7 mouse cellular contexts compared by ENCODE assay signal in genomic region chr11:120149510-120150200, GRCm38 (mm10). TPM values are rescaled to one million over a fixed set of nuclear protein-coding genes. Genes with fewer than 3 reads are reported as not detected.
DNase-seq lines count a peak whose midpoint lies in the region; ATAC-seq and TF ChIP-seq lines count a peak whose summit lies in the region.

No protein-coding gene starts in this region.

- H3ac ChIP-seq in myocyte (ENCODE audit: control insufficient read depth, insufficient read length), result no peak overlapping the region

- H3K27ac ChIP-seq in liver, adult 2 months (replicated peaks; ENCODE audit: insufficient read depth, low read depth, low read length), result no peak overlapping the region
- H3K27ac ChIP-seq in embryonic facial prominence, embryonic 11.5 days (replicated peaks; ENCODE audit: low read depth, low read length), result no peak overlapping the region

- no peak overlapping the region for H3K9ac ChIP-seq in liver, adult 2 months (ENCODE audit: low read depth, low read length)
- H3K9ac ChIP-seq in embryonic facial prominence, embryonic 11.5 days (replicated peaks; ENCODE audit: low read length), result peak overlapping the region; percentile 14; the same call in 1 of the 2 replicates

- no peaks in the 10 kb centered on the region for H3K9me3 ChIP-seq in embryonic facial prominence, embryonic 11.5 days (replicated peaks; ENCODE audit: control insufficient read depth, low read length)

- DNase-seq in liver, adult 2 months (ENCODE audit: extremely low read depth, low read depth, low spot score), result peak; percentile 53
- DNase-seq in liver, result no peak
- DNase-seq in embryonic facial prominence, embryonic 11.5 days (ENCODE audit: low spot score), result no peak
- peak; percentile 56 for DNase-seq in induced T-regulatory cell, adult 2 months (ENCODE audit: low read depth)
- no peak for DNase-seq in gastrocnemius, adult 8-10 months (ENCODE audit: low spot score in 2 of 2)
- no peak for DNase-seq in adrenal gland, postnatal 25 days

- H3K36me3 ChIP-seq in liver, adult 2 months (ENCODE audit: control insufficient read depth, insufficient read depth, low read length), result no peaks in the 10 kb centered on the region
- no peaks in the 10 kb centered on the region for H3K36me3 ChIP-seq in embryonic facial prominence, embryonic 11.5 days (replicated peaks; ENCODE audit: control insufficient read depth, insufficient read depth, low read depth, low read length)
- H3K36me3 ChIP-seq in myocyte (ENCODE audit: control insufficient read depth, insufficient read depth), result no peaks in the 10 kb centered on the region

- no peak for TF ChIP-seq POLR2A in liver, adult 2 months (IDR thresholded peaks at IDR 0.05; ENCODE audit: extremely low read depth, insufficient read depth, low read length)
- TF ChIP-seq POLR2A in myocyte (IDR thresholded peaks at IDR 0.05; ENCODE audit: insufficient read length, low read depth), result no peak

- no peaks in the 10 kb centered on the region for H3K27me3 ChIP-seq in liver, adult 2 months (ENCODE audit: control insufficient read depth, insufficient read depth, low read length)
- no peaks in the 10 kb centered on the region for H3K27me3 ChIP-seq in embryonic facial prominence, embryonic 11.5 days (ENCODE audit: control insufficient read depth, insufficient read depth, low read length)
- H3K27me3 ChIP-seq in myocyte (ENCODE audit: control insufficient read depth, insufficient read depth, insufficient read length), result no peaks in the 10 kb centered on the region

- no peak overlapping the region for H3K4me3 ChIP-seq in liver, adult 2 months (ENCODE audit: insufficient read depth, low read depth, low read length)
- peak overlapping the region; percentile 93 for H3K4me3 ChIP-seq in embryonic facial prominence, embryonic 11.5 days (ENCODE audit: low read depth, low read length)
- H3K4me3 ChIP-seq in myocyte, result peak overlapping the region; percentile 74

- WGBS in liver, adult 2 months, result 24% methylated on average over 6 of the region's 6 CpGs
- 48% methylated on average over 6 of the region's 6 CpGs for whole genome bisulfite sequencing in embryonic facial prominence, embryonic 11.5 days

- peaks cover 33% of the 10 kb centered on the region; the same call in 1 of the 2 replicates for H3K79me2 ChIP-seq in liver, adult 2 months (ENCODE audit: control insufficient read depth, insufficient read depth, low read length)
- peaks cover 41% of the 10 kb centered on the region for H3K79me2 ChIP-seq in myocyte (ENCODE audit: control insufficient read depth, insufficient read depth)

- H3K4me1 ChIP-seq in liver, adult 2 months (ENCODE audit: control insufficient read depth, insufficient read depth, low read length), result peaks cover 8% of the 10 kb centered on the region
- peaks cover 4% of the 10 kb centered on the region for H3K4me1 ChIP-seq in embryonic facial prominence, embryonic 11.5 days (ENCODE audit: control insufficient read depth, insufficient read depth, low read length)

- peak overlapping the region; percentile 81 for H3K4me2 ChIP-seq in embryonic facial prominence, embryonic 11.5 days (ENCODE audit: low read depth, low read length)
- peak overlapping the region; percentile 85 for H3K4me2 ChIP-seq in myocyte (ENCODE audit: low read depth)

- TF ChIP-seq CTCF in liver, adult 2 months (IDR thresholded peaks at IDR 0.05; ENCODE audit: low read depth, low read length), result no peak

- ATAC-seq in embryonic facial prominence, embryonic 11.5 days (replicated peaks; ENCODE audit: insufficient number of reproducible peaks, low FRiP score, low TSS enrichment, low read depth), result no peak

TF ChIP-seq in myocyte, 11 proteins besides CTCF, POLR2A, EP300 and RAD21:
- TF ChIP-seq MAX (IDR thresholded peaks at IDR 0.05; ENCODE audit: low read depth) (no peak), TCF3 (IDR thresholded peaks at IDR 0.05; ENCODE audit: insufficient read length, low read depth) (no peak), CEBPB (IDR thresholded peaks at IDR 0.05; ENCODE audit: insufficient read depth, poor library complexity, severe bottlenecking) (no peak), E2F4 (IDR thresholded peaks at IDR 0.05; ENCODE audit: insufficient read depth) (no peak), POLR2AphosphoS2 (IDR thresholded peaks at IDR 0.05; ENCODE audit: insufficient read length, low read depth) (no peak), MYOG (IDR thresholded peaks at IDR 0.05; ENCODE audit: control insufficient read depth in 1 of 3, insufficient read depth in 1 of 3, insufficient read length in 2 of 3, low read depth in 2 of 3) (no peak), REST (IDR thresholded peaks at IDR 0.05; ENCODE audit: insufficient read depth, insufficient read length) (no peak), TCF12 (IDR thresholded peaks at IDR 0.05; ENCODE audit: insufficient read depth, poor library complexity, severe bottlenecking) (no peak), SRF (IDR thresholded peaks at IDR 0.05; ENCODE audit: control insufficient read depth, insufficient read length, low read depth) (no peak), USF1 (IDR thresholded peaks at IDR 0.05; ENCODE audit: low read depth) (no peak), MYOD1 (IDR thresholded peaks at IDR 0.05; ENCODE audit: control insufficient read depth in 1 of 3, insufficient read length in 2 of 3, low read depth in 2 of 3) (no peak)

RNA-seq across cellular contexts. Expression of gene Slc38a10, which starts 1.5 kb away (rescaled TPM):
- 41.1 and 47.8 TPM in 2 replicates for total RNA-seq in liver, adult 2 months (2014; rRNA removed)
- 75.1 and 90.2 TPM in 2 replicates for polyA plus RNA-seq in liver, adult 2 months (2012; rRNA removed)
- polyA plus RNA-seq in embryonic facial prominence, embryonic 11.5 days (2014; fragmentation: Nextera tagmentation; extraction: Ambion mirVana), result 47.8 and 50.0 TPM in 2 replicates
- 97.9 TPM for polyA plus RNA-seq in myocyte (2012; fragmentation: generic; extraction: Trizol)
- 10 to 100 TPM; 36.3 to 53.3 (median 39.2) TPM for total RNA-seq in gastrocnemius, adult 8-10 months (2022)
- total RNA-seq in adrenal gland, postnatal 25 days (2021), result 122 and 163 TPM in 2 replicates

RNA-seq across cellular contexts. Expression of gene Ndufaf8, which starts 50.9 kb away (rescaled TPM):
- total RNA-seq in liver, adult 2 months (2014; rRNA removed), result 13.7 and 19.9 TPM in 2 replicates
- polyA plus RNA-seq in liver, adult 2 months (2012; rRNA removed), result 55.4 and 59.8 TPM in 2 replicates
- 57.5 and 61.4 TPM in 2 replicates for polyA plus RNA-seq in embryonic facial prominence, embryonic 11.5 days (2014; fragmentation: Nextera tagmentation; extraction: Ambion mirVana)
- 56.7 TPM for polyA plus RNA-seq in myocyte (2012; fragmentation: generic; extraction: Trizol)
- 10 to 100 TPM; 34.0 to 46.3 (median 41.0) TPM for total RNA-seq in gastrocnemius, adult 8-10 months (2022)
- total RNA-seq in adrenal gland, postnatal 25 days (2021), result 57.7 and 60.1 TPM in 2 replicates

RNA-seq across cellular contexts. Expression of gene Tepsin, which starts 51.1 kb away (rescaled TPM):
- 4.6 and 7.4 TPM in 2 replicates for total RNA-seq in liver, adult 2 months (2014; rRNA removed)
- polyA plus RNA-seq in liver, adult 2 months (2012; rRNA removed), result 16.5 and 24.9 TPM in 2 replicates
- polyA plus RNA-seq in embryonic facial prominence, embryonic 11.5 days (2014; fragmentation: Nextera tagmentation; extraction: Ambion mirVana), result 10.5 and 12.3 TPM in 2 replicates
- polyA plus RNA-seq in myocyte (2012; fragmentation: generic; extraction: Trizol), result 10.3 TPM
- total RNA-seq in gastrocnemius, adult 8-10 months (2022), result 1 to 10 TPM; 4.9 to 5.8 (median 5.4) TPM
- total RNA-seq in adrenal gland, postnatal 25 days (2021), result 17.1 and 18.1 TPM in 2 replicates

Comparison
In these comparisons a context has a peak if more than half of its experiments do, and no peak if none do; other contexts are left out.
1. DNase-seq: peak in liver, adult 2 months (single experiment) and induced T-regulatory cell, adult 2 months (single experiment); none in liver (single experiment), embryonic facial prominence, embryonic 11.5 days (single experiment), gastrocnemius, adult 8-10 months (0 of 2) and adrenal gland, postnatal 25 days (single experiment).